Mouse (Mus musculus) testis, adult 2 months (tissue): ENCODE data around the gene Nhlrc4.

Experiments used
- CTCF ChIP-seq: fragments of 200-500 bp; IDR thresholded peaks from 2 replicates; pipeline ENCODE4 v1.5.1; 2012; ENCODE audit warnings: low read depth, mild to moderate bottlenecking, inconsistent platforms, low read length, moderate library complexity; ENCODE audit not compliant: control insufficient read depth, insufficient read depth, insufficient replicate concordance
- POLR2A ChIP-seq: fragments of 200-500 bp; IDR thresholded peaks from 2 replicates; pipeline ENCODE4 v1.6.1; 2012; ENCODE audit warnings: low read depth, mild to moderate bottlenecking, inconsistent platforms, low read length, moderate library complexity; ENCODE audit not compliant: control insufficient read depth

GRCm38 (mm10) chr17:25922120-25922519, 22.6 kb downstream of the Nhlrc4 start:
- TF ChIP-seq POLR2A (no peak), CTCF (no peak)
